Mouse (Mus musculus) liver, embryonic 15.5 days (tissue): ENCODE results near the gene Syt5. TPM values are rescaled to one million over a fixed set of nuclear protein-coding genes. Genes with fewer than 3 reads are reported as not detected.

Source experiments
- ATAC-seq: fragments of 200-750 bp; cut with Nextera tagmentation; 2 replicates; pipeline ENCODE4 v1.8.0; 2017; ENCODE audit warnings: moderate number of reproducible peaks, mild to moderate bottlenecking, moderate library complexity; ENCODE audit not compliant: insufficient read depth
- H3K27ac ChIP-seq: fragments of 300-500 bp; sonication (generic); replicated peaks from 2 replicates; pipeline ENCODE4 v1.5.1; 2015; ENCODE audit warnings: mild to moderate bottlenecking, inconsistent platforms
- H3K27me3 ChIP-seq: fragments of 300-500 bp; sonication (generic); 2 replicates; pipeline ENCODE4 v1.6.1; 2015; ENCODE audit warnings: mild to moderate bottlenecking, inconsistent platforms
- H3K36me3 ChIP-seq: fragments of 300-500 bp; sonication (generic); replicated peaks from 2 replicates; pipeline ENCODE4 v1.6.1; 2015; ENCODE audit warnings: moderate library complexity, mild to moderate bottlenecking, inconsistent platforms
- H3K4me1 ChIP-seq: fragments of 300-500 bp; sonication (generic); replicated peaks from 2 replicates; pipeline ENCODE4 v1.6.1; 2015; ENCODE audit warnings: inconsistent platforms
- H3K4me2 ChIP-seq: fragments of 300-500 bp; sonication (generic); 2 replicates; pipeline ENCODE4 v1.6.1; 2015; ENCODE audit warnings: moderate library complexity, mild to moderate bottlenecking, inconsistent platforms
- H3K4me3 ChIP-seq: fragments of 300-500 bp; sonication (generic); replicated peaks from 2 replicates; pipeline ENCODE4 v1.5.1; 2015; ENCODE audit warnings: mild to moderate bottlenecking, inconsistent platforms
- H3K9ac ChIP-seq: fragments of 300-500 bp; sonication (generic); 2 replicates; pipeline ENCODE4 v1.6.1; 2015; ENCODE audit warnings: moderate library complexity, mild to moderate bottlenecking, inconsistent platforms
- H3K9me3 ChIP-seq: fragments of 300-500 bp; sonication (generic); replicated peaks from 2 replicates; pipeline ENCODE4 v1.6.1; 2016; ENCODE audit warnings: inconsistent platforms
- WGBS: fragments of 180-500 bp; shearing (Covaris S2); methylation state at CpG from one replicate; pipeline ENCODE4 v1.1.7; 2015; ENCODE audit warnings: mixed read lengths; ENCODE audit not compliant: insufficient replicate concordance; 5-methylcytosine and 5-hydroxymethylcytosine counted together
- polyA plus RNA-seq: library from polyadenylated mRNA; unstranded; fragments of >200 nt; fragmentation: Nextera tagmentation; extraction: Ambion mirVana; gene quantifications from 2 replicates; pipeline ENCODE4 v1.2.1, GENCODE M21; 2015

The Syt5 gene
- polyA plus RNA-seq, 1 experiment from 2014 or later, result 0.35 TPM

DNA sequence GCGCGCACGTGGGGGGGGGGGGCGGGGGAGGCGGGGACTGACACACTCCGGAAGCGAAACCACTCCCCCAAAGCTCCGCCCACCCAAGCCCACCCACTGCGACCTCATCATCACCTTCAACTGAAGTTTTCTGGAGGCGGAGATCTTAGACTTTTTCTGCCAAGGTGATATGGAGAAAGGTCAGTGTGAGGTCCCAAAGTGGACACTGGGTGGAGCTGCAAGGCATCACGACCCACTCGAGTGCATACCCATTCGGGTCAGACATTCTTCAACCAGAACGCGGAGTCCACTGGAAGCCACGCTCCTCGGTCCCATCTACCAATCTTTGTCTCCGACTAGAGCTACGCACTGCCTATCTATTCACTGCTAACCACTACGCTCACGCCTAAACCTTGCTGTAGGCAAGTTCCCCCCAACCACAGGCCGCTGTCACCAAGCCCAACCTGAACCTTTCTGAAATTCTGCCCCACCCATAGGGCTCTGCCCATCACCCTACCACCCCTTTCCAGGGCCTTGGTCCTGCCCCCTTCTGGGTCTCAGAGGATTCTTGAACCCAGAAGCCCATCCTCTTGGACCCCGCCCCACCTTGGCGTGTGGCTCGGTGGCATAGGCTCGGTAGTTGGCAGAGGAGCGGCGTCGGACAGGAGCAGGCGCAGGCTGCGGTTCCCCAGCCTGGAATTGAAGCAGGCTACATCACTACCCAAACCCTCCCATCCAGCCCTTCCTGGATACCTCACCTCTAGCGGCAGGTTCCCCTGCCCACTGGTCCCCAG lies 25.9 kb downstream of the Syt5 start:
- Histone ChIP-seq H3K4me2 (peak overlapping the region; percentile 23), H3K27me3 (peaks cover 23% of the 10 kb centered on the region), H3K9ac (no peak overlapping the region), H3K9me3 (no peaks in the 10 kb centered on the region), H3K36me3 (no peaks in the 10 kb centered on the region), H3K4me1 (peaks cover 24% of the 10 kb centered on the region), H3K4me3 (no peak overlapping the region), H3K27ac (no peak overlapping the region)
- 25% methylated on average over 32 of the region's 32 CpGs for WGBS
- ATAC-seq, result no peak

DNA sequence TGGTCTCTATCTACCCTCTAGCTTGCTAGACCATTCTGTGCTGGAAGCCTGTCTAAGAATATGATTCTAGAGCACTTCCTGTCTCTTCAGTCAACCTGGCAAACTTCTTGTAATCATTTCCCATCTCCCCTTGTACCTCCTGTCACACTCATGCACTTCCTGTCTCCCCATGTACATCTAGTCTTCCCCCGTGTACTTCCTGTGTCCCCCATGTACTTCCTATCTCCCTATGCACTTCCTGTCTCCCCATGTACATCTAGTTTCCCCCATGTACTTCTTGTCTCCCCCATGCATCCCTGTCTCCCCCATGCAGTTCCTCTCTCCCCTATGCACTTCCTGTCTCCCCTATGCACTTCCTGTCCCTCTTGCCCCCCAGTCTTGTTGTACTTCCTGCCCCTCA lies 28.9 kb downstream of the Syt5 start:
- no peak for ATAC-seq
- WGBS, result 29% methylated on average over 1 of the region's 1 CpGs
- Histone ChIP-seq H3K27me3 (peaks cover 23% of the 10 kb centered on the region), H3K27ac (no peak overlapping the region), H3K36me3 (no peaks in the 10 kb centered on the region), H3K9ac (no peak overlapping the region), H3K4me3 (no peak overlapping the region), H3K4me1 (peaks cover 17% of the 10 kb centered on the region; the same call in 1 of the 2 replicates), H3K4me2 (no peak overlapping the region), H3K9me3 (no peaks in the 10 kb centered on the region)

- Histone ChIP-seq H3K4me3 (no peak within 1 kb of the TSS), H3K27ac (no peak within 1 kb of the TSS), H3K4me2 (no peak within 1 kb of the TSS), H3K9ac (no peak within 1 kb of the TSS), H3K36me3 (no peaks in the 10 kb centered on the region), H3K27me3 (peaks cover 15% of the 10 kb centered on the region), H3K9me3 (no peaks in the 10 kb centered on the region), H3K4me1 (peaks cover 18% of the 10 kb centered on the region)
- ATAC-seq, result no peak
- 21% methylated on average over 4 of the region's 4 CpGs for WGBS
Measured at GRCm38 (mm10) chr7:4516332-4517050, 30.9 kb downstream of the Syt5 start, which contains the start of gene Tnnt1. TSS of gene Tnnt1 (minus strand) at chr7:4516382.

- WGBS, result 60% methylated on average over 6 of the region's 6 CpGs
- Histone ChIP-seq H3K27me3 (peaks cover 9% of the 10 kb centered on the region), H3K36me3 (no peaks in the 10 kb centered on the region), H3K9me3 (no peaks in the 10 kb centered on the region), H3K4me1 (peaks cover 12% of the 10 kb centered on the region), H3K9ac (no peak overlapping the region), H3K4me3 (no peak overlapping the region), H3K4me2 (no peak overlapping the region), H3K27ac (no peak overlapping the region)
- ATAC-seq, result no peak
Measured at GRCm38 (mm10) chr7:4515853-4516252, 31.5 kb downstream of the Syt5 start.

GRCm38 (mm10) chr7:4513829-4514712 lies 33.3 kb downstream of the Syt5 start:
- no peaks in the 10 kb centered on the region for H3K36me3 ChIP-seq
- H3K4me1 ChIP-seq, result peaks cover 19% of the 10 kb centered on the region
- no peak overlapping the region for H3K27ac ChIP-seq
- ATAC-seq, result no peak
- H3K4me2 ChIP-seq, result no peak overlapping the region
- H3K27me3 ChIP-seq, result no peaks in the 10 kb centered on the region
- H3K4me3 ChIP-seq, result no peak overlapping the region
- H3K9ac ChIP-seq, result no peak overlapping the region
- no peaks in the 10 kb centered on the region for H3K9me3 ChIP-seq
- 60% methylated on average over 6 of the region's 6 CpGs for WGBS

DNA sequence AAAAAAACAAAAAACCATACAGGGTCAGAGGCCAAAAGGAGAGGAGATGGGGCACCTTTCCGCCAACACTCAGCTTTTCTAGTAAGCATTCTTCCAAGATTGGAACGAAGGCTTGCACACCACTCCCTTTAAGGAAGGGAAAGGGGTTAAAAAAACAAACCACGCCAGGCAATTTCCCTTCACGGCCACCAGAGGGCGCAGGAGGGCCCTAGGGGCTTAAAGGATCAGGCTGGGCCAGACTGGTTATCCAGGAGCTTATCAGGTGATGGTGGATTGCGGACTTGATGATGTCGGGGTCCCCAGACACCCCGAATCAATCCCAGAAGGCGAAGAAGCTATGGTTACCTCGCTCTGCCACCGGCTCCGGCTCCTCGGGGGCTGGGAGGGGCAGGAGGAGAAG lies 34.1 kb downstream of the Syt5 start:
- ATAC-seq, result no peak
- peaks cover 18% of the 10 kb centered on the region for H3K4me1 ChIP-seq
- H3K27ac ChIP-seq, result no peak overlapping the region
- H3K9ac ChIP-seq, result no peak overlapping the region
- WGBS, result 17% methylated on average over 13 of the region's 13 CpGs
- no peak overlapping the region for H3K4me2 ChIP-seq
- no peak overlapping the region for H3K4me3 ChIP-seq
- H3K27me3 ChIP-seq, result no peaks in the 10 kb centered on the region
- H3K9me3 ChIP-seq, result no peaks in the 10 kb centered on the region
- H3K36me3 ChIP-seq, result no peaks in the 10 kb centered on the region

DNA sequence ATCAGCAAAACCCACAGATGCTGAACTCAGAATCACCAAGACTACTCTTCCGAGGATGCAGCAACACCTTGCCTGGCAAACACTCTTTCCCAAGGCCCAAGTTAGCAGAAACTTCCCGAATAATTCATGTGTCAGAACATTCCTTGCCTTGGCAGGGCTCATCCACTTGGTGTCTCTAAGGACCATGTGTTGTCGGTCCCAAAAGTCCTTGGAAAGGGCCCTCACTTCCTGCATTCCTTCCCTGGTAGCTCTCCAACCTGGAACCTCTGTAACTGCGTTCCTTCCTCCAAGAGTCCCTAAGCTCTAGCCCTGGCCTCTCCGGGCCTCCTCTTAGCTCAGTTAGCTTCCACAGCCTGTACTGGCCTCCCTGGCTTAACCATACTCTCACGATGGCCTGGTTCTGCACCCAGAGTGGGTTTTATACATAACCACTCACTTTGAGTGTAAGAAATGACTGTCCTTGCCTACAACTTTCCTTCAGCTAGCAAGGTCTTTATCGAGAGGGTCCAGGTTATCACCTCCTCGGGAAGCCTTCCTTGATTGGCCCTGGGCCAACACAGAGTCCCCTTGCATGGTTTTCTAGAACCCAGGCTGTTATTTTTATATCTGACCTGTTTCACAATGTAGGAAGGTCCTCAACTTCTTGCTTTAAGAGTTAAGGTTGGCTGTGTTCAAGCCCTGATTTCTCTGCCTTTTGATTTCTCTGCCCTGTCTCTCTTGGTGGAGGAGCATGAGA lies 35.7 kb downstream of the Syt5 start:
- Histone ChIP-seq H3K4me1 (peaks cover 21% of the 10 kb centered on the region), H3K4me2 (no peak overlapping the region), H3K27ac (no peak overlapping the region), H3K4me3 (no peak overlapping the region), H3K36me3 (no peaks in the 10 kb centered on the region), H3K9ac (no peak overlapping the region), H3K9me3 (no peaks in the 10 kb centered on the region), H3K27me3 (no peaks in the 10 kb centered on the region)
- WGBS, result 62% methylated on average over 8 of the region's 8 CpGs
- no peak for ATAC-seq

DNA sequence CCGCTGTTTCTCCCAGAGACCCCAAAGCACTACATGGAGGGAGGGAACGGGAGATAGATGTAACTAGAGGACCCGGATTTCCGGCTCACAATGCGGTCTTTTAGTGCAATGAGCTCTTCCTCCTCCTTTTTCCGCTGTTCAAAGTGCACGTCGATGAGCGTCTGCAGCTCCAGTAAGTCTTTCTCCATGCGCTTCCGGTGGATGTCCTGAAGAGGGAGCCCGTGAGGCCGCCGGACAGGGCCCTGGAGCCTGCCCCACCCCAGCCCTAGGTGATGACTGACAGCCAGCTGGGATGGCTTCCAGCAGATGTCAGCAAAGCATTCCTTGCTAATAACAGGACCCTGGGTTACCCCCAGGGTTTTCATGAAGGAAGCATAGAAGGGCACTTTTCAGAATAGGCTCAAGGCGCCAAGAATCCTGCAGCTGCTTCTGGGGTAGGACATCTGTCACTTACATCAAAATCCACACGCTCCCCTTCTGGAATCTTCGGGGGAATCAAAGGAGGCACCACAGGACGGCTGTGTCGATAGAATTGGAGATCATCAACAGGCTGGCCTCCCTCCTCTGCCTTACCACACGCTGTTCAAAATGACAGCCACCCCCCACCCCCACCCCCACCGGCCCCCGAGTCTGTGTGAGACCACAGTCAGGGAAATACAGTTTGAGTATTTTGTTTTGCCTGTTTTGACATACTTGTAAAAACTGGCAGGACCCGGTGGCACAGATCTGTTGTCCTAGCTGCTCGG lies 37.3 kb downstream of the Syt5 start:
- peak overlapping the region; percentile 32 for H3K4me3 ChIP-seq
- H3K36me3 ChIP-seq, result no peaks in the 10 kb centered on the region
- peak; percentile 67 for ATAC-seq
- H3K9me3 ChIP-seq, result no peaks in the 10 kb centered on the region
- H3K4me2 ChIP-seq, result peak overlapping the region; percentile 58
- no peaks in the 10 kb centered on the region for H3K27me3 ChIP-seq
- H3K9ac ChIP-seq, result 0 out of 2 replicates have a peak overlapping the region, but pooled peaks have one; percentile 11
- H3K27ac ChIP-seq, result no peak overlapping the region
- WGBS, result 20% methylated on average over 24 of the region's 24 CpGs
- peaks cover 27% of the 10 kb centered on the region for H3K4me1 ChIP-seq

DNA sequence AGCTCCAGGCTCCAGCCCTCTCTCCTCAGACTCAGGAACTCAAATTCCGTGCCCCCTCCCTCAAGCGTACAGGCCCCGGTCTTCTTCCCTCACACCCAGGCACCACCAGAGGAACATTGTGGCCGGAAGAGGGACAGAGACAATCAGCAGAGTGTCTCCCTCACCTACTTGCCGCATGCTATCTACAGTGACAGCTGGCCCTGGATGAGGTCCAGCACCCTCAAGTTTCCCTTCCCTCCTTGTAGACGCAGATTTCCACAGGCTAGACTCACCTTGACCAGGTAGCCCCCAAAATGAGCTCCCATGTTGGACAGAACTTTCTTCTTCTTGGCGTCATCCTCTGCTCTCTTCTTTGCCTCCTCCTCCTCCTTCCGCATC lies 38.6 kb downstream of the Syt5 start:
- Histone ChIP-seq H3K27ac (no peak overlapping the region), H3K9ac (no peak overlapping the region), H3K36me3 (no peaks in the 10 kb centered on the region), H3K4me1 (peaks cover 40% of the 10 kb centered on the region), H3K9me3 (no peaks in the 10 kb centered on the region), H3K4me2 (no peak overlapping the region), H3K4me3 (no peak overlapping the region), H3K27me3 (no peaks in the 10 kb centered on the region)
- WGBS, result 56% methylated on average over 8 of the region's 8 CpGs
- ATAC-seq, result no peak
